Mouse (Mus musculus) myocyte (in vitro differentiated cells): ENCODE results near the gene Ublcp1.

Experiments used
- MAX ChIP-seq: IDR thresholded peaks from one replicate; pipeline ENCODE4 v1.6.1; 2011; ENCODE audit warnings: low read depth, mild to moderate bottlenecking, control low read depth
- MYOD1 ChIP-seq, 3 experiments: IDR thresholded peaks; one replicate each; pipeline ENCODE4 v1.6.1; 2011; ENCODE audit warnings: control low read depth in 2 of 3, low read depth in 2 of 3, mild to moderate bottlenecking in 2 of 3, moderate library complexity in 1 of 3; ENCODE audit not compliant: insufficient read length in 2 of 3, control insufficient read depth in 1 of 3
- POLR2A ChIP-seq: IDR thresholded peaks from one replicate; pipeline ENCODE4 v1.6.1; 2011; ENCODE audit warnings: low read depth, mild to moderate bottlenecking, control low read depth, moderate library complexity; ENCODE audit not compliant: insufficient read length
- SRF ChIP-seq: IDR thresholded peaks from one replicate; pipeline ENCODE4 v1.6.1; 2011; ENCODE audit warnings: low read depth; ENCODE audit not compliant: control insufficient read depth, insufficient read length
- TCF12 ChIP-seq: IDR thresholded peaks from one replicate; pipeline ENCODE4 v1.6.1; 2011; ENCODE audit warnings: mild to moderate bottlenecking, control low read depth; ENCODE audit not compliant: poor library complexity, insufficient read depth, severe bottlenecking

DNA sequence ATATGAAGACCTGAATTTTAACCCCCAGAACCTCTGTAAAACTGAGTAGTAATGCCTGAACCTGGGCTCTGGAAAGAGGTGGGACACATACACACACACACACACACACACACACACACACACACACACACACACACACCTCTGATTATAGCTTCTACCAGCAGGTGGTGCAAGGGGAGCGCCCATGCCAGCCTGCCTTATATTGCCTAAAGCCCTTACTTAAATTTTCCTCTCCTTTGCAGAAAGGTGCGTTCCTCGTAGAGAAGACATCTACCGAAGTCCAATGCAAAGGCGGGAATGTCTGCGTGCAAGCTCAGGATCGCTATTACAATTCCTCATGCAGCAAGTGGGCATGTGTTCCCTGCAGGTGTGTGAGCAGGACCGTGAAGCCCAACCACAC, 58.0 kb downstream of the Ublcp1 start:
- TF ChIP-seq POLR2A (no peak), MYOD1 (IDR thresholded peaks at IDR 0.05; ENCODE audit: control insufficient read depth in 1 of 3, insufficient read length in 2 of 3, low read depth in 2 of 3) (no peak), SRF (no peak), TCF12 (no peak), MAX (no peak)
